Mouse (Mus musculus) layer of hippocampus, adult 2 months (tissue): ENCODE measurements around the gene Cdc42ep4. TPM values are rescaled to one million over a fixed set of nuclear protein-coding genes. Genes with fewer than 3 reads are reported as not detected.

ENCODE experiments used
- DNase-seq, 2 experiments: peaks; one replicate each; pipeline ENCODE4 v3.0.0; 2022; ENCODE audit warnings: low spot score in 2 of 2
- H3K27ac ChIP-seq: fragments of 200-600 bp; 2 replicates; pipeline ENCODE4 v1.8.1; 2022
- H3K4me3 ChIP-seq: fragments of 200-600 bp; 2 replicates; pipeline ENCODE4 v1.8.1; 2022; ENCODE audit warnings: mild to moderate bottlenecking
- CTCF ChIP-seq: fragments of 200-600 bp; conservative IDR thresholded peaks from 2 replicates; pipeline ENCODE4 v1.8.1; 2022; ENCODE audit warnings: antibody characterized with exemption, mild to moderate bottlenecking, moderate library complexity
- total RNA-seq, 2 experiments: library from RNA; stranded (reverse); gene quantifications; 2 replicates each; pipeline ENCODE4 v1.2.3; 2021

The Cdc42ep4 gene
- total RNA-seq, 2 experiments from 2014 or later: 30.5 to 35.2 TPM

- Histone ChIP-seq H3K27ac (peak overlapping the region; percentile 92), H3K4me3 (peak overlapping the region; percentile 38)
- no peak for DNase-seq
- no peak for TF ChIP-seq CTCF
Observed at GRCm38 (mm10) chr11:113786395-113786794, 34.7 kb upstream of the Cdc42ep4 start.

GRCm38 (mm10) chr11:113785406-113786171, 33.9 kb upstream of the Cdc42ep4 start:
- TF ChIP-seq CTCF: no peak
- DNase-seq: peak; percentile 64 to 72

GRCm38 (mm10) chr11:113784656-113785396, 33.1 kb upstream of the Cdc42ep4 start:
- DNase-seq: no peak
- TF ChIP-seq CTCF: no peak
- Histone ChIP-seq H3K4me3 (no peak overlapping the region), H3K27ac (peak overlapping the region; percentile 92)

More at GRCm38 (mm10) chr11:113785406-113786171, 33.9 kb upstream of the Cdc42ep4 start:
- Histone ChIP-seq H3K27ac (peak overlapping the region; percentile 92), H3K4me3 (peak overlapping the region; percentile 38)

- peak overlapping the region; percentile 79 for H3K27ac ChIP-seq
- TF ChIP-seq CTCF: no peak
Observed at GRCm38 (mm10) chr11:113782496-113782895, 30.8 kb upstream of the Cdc42ep4 start.

GRCm38 (mm10) chr11:113782006-113782405, 30.3 kb upstream of the Cdc42ep4 start:
- no peak for DNase-seq
- TF ChIP-seq CTCF: no peak
- Histone ChIP-seq H3K4me3 (no peak overlapping the region), H3K27ac (peak overlapping the region; percentile 79)

More at GRCm38 (mm10) chr11:113782496-113782895, 30.8 kb upstream of the Cdc42ep4 start:
- DNase-seq: no peak
- no peak overlapping the region for H3K4me3 ChIP-seq

- no peak for TF ChIP-seq CTCF
- no peak for DNase-seq
- H3K4me3 ChIP-seq: no peak overlapping the region
- peak overlapping the region; percentile 74 for H3K27ac ChIP-seq
Observed at GRCm38 (mm10) chr11:113779680-113780041, 28.0 kb upstream of the Cdc42ep4 start.

- Histone ChIP-seq H3K27ac (peak overlapping the region; percentile 74), H3K4me3 (no peak overlapping the region)
- no peak for DNase-seq
- peak; percentile 68 for TF ChIP-seq CTCF
Observed at GRCm38 (mm10) chr11:113778733-113779679, 27.3 kb upstream of the Cdc42ep4 start.

- Histone ChIP-seq H3K4me3 (no peak overlapping the region), H3K27ac (peak overlapping the region; percentile 67; the same call in 1 of the 2 replicates)
- DNase-seq: no peak
- TF ChIP-seq CTCF: no peak
Observed at GRCm38 (mm10) chr11:113777878-113778464, 26.3 kb upstream of the Cdc42ep4 start.

GRCm38 (mm10) chr11:113776851-113777511, 25.3 kb upstream of the Cdc42ep4 start:
- peak overlapping the region; percentile 67; the same call in 1 of the 2 replicates for H3K27ac ChIP-seq
- H3K4me3 ChIP-seq: no peak overlapping the region
- TF ChIP-seq CTCF: no peak
- no peak for DNase-seq

- no peak for DNase-seq
- no peak for TF ChIP-seq CTCF
- Histone ChIP-seq H3K27ac (no peak overlapping the region), H3K4me3 (no peak overlapping the region)
Observed at GRCm38 (mm10) chr11:113774773-113775172, 23.1 kb upstream of the Cdc42ep4 start.

- TF ChIP-seq CTCF: no peak
- DNase-seq: no peak
- H3K27ac ChIP-seq: no peak overlapping the region
- H3K4me3 ChIP-seq: no peak overlapping the region
Observed at GRCm38 (mm10) chr11:113773191-113773590, 21.5 kb upstream of the Cdc42ep4 start.

- no peak overlapping the region for H3K27ac ChIP-seq
- H3K4me3 ChIP-seq: no peak overlapping the region
- DNase-seq: no peak
- TF ChIP-seq CTCF: no peak
Observed at GRCm38 (mm10) chr11:113771187-113771586, 19.5 kb upstream of the Cdc42ep4 start.
